Mouse (Mus musculus) liver, embryonic 15.5 days (tissue): ENCODE measurements around the gene Apbb2. TPM values are rescaled to one million over a fixed set of nuclear protein-coding genes. Genes with fewer than 3 reads are reported as not detected.

Experiments
- ATAC-seq: fragments of 200-750 bp; cut with Nextera tagmentation; 2 replicates; pipeline ENCODE4 v1.8.0; 2017; ENCODE audit warnings: moderate number of reproducible peaks, mild to moderate bottlenecking, moderate library complexity; ENCODE audit not compliant: insufficient read depth
- H3K27ac ChIP-seq: fragments of 300-500 bp; sonication (generic); replicated peaks from 2 replicates; pipeline ENCODE4 v1.5.1; 2015; ENCODE audit warnings: mild to moderate bottlenecking, inconsistent platforms
- H3K27me3 ChIP-seq: fragments of 300-500 bp; sonication (generic); 2 replicates; pipeline ENCODE4 v1.6.1; 2015; ENCODE audit warnings: mild to moderate bottlenecking, inconsistent platforms
- H3K36me3 ChIP-seq: fragments of 300-500 bp; sonication (generic); replicated peaks from 2 replicates; pipeline ENCODE4 v1.6.1; 2015; ENCODE audit warnings: moderate library complexity, mild to moderate bottlenecking, inconsistent platforms
- H3K4me1 ChIP-seq: fragments of 300-500 bp; sonication (generic); replicated peaks from 2 replicates; pipeline ENCODE4 v1.6.1; 2015; ENCODE audit warnings: inconsistent platforms
- H3K4me2 ChIP-seq: fragments of 300-500 bp; sonication (generic); 2 replicates; pipeline ENCODE4 v1.6.1; 2015; ENCODE audit warnings: moderate library complexity, mild to moderate bottlenecking, inconsistent platforms
- H3K4me3 ChIP-seq: fragments of 300-500 bp; sonication (generic); replicated peaks from 2 replicates; pipeline ENCODE4 v1.5.1; 2015; ENCODE audit warnings: mild to moderate bottlenecking, inconsistent platforms
- H3K9ac ChIP-seq: fragments of 300-500 bp; sonication (generic); 2 replicates; pipeline ENCODE4 v1.6.1; 2015; ENCODE audit warnings: moderate library complexity, mild to moderate bottlenecking, inconsistent platforms
- H3K9me3 ChIP-seq: fragments of 300-500 bp; sonication (generic); replicated peaks from 2 replicates; pipeline ENCODE4 v1.6.1; 2016; ENCODE audit warnings: inconsistent platforms
- WGBS: fragments of 180-500 bp; shearing (Covaris S2); methylation state at CpG from one replicate; pipeline ENCODE4 v1.1.7; 2015; ENCODE audit warnings: mixed read lengths; ENCODE audit not compliant: insufficient replicate concordance; 5-methylcytosine and 5-hydroxymethylcytosine counted together
- polyA plus RNA-seq: library from polyadenylated mRNA; unstranded; fragments of >200 nt; fragmentation: Nextera tagmentation; extraction: Ambion mirVana; gene quantifications from 2 replicates; pipeline ENCODE4 v1.2.1, GENCODE M21; 2015

The Apbb2 gene
- polyA plus RNA-seq, 1 experiment from 2014 or later = 4.8 TPM

GRCm38 (mm10) chr5:66319827-66320404 is 298.7 kb downstream of the Apbb2 start:
- H3K27ac ChIP-seq = no peak overlapping the region
- no peak overlapping the region for H3K9ac ChIP-seq
- no peaks in the 10 kb centered on the region for H3K4me1 ChIP-seq
- H3K4me3 ChIP-seq = no peak overlapping the region
- no peaks in the 10 kb centered on the region for H3K27me3 ChIP-seq
- WGBS = 68% methylated on average over 14 of the region's 14 CpGs
- no peak overlapping the region for H3K4me2 ChIP-seq
- H3K9me3 ChIP-seq = no peaks in the 10 kb centered on the region
- H3K36me3 ChIP-seq = no peaks in the 10 kb centered on the region
- no peak for ATAC-seq

- Histone ChIP-seq H3K27me3 (no peaks in the 10 kb centered on the region), H3K4me1 (no peaks in the 10 kb centered on the region), H3K9me3 (no peaks in the 10 kb centered on the region), H3K36me3 (no peaks in the 10 kb centered on the region), H3K4me2 (no peak overlapping the region), H3K27ac (no peak overlapping the region), H3K4me3 (no peak overlapping the region), H3K9ac (no peak overlapping the region)
- no peak for ATAC-seq
- WGBS = 43% methylated on average over 6 of the region's 6 CpGs
These were observed 299.2 kb downstream of the Apbb2 start for GRCm38 (mm10) chr5:66319341-66319740.

- no peak overlapping the region for H3K4me3 ChIP-seq
- H3K36me3 ChIP-seq = no peaks in the 10 kb centered on the region
- H3K27me3 ChIP-seq = no peaks in the 10 kb centered on the region
- H3K4me2 ChIP-seq = no peak overlapping the region
- no peaks in the 10 kb centered on the region for H3K9me3 ChIP-seq
- no peak overlapping the region for H3K27ac ChIP-seq
- ATAC-seq = no peak
- no peaks in the 10 kb centered on the region for H3K4me1 ChIP-seq
- no peak overlapping the region for H3K9ac ChIP-seq
- 53% methylated on average over 5 of the region's 5 CpGs for WGBS
These were observed 302.8 kb downstream of the Apbb2 start for GRCm38 (mm10) chr5:66315791-66316190.

- Histone ChIP-seq H3K4me3 (no peak overlapping the region), H3K4me2 (no peak overlapping the region), H3K27ac (no peak overlapping the region), H3K9me3 (no peaks in the 10 kb centered on the region), H3K9ac (no peak overlapping the region), H3K27me3 (no peaks in the 10 kb centered on the region), H3K36me3 (no peaks in the 10 kb centered on the region), H3K4me1 (no peaks in the 10 kb centered on the region)
- no peak for ATAC-seq
- 84% methylated on average over 11 of the region's 11 CpGs for WGBS
These were observed 307.8 kb downstream of the Apbb2 start for GRCm38 (mm10) chr5:66310806-66311205.

- no peak for ATAC-seq
- WGBS = 63% methylated on average over 9 of the region's 9 CpGs
These were observed 308.3 kb downstream of the Apbb2 start for GRCm38 (mm10) chr5:66310328-66310727.

GRCm38 (mm10) chr5:66305511-66305910 is 313.1 kb downstream of the Apbb2 start:
- H3K36me3 ChIP-seq = no peaks in the 10 kb centered on the region
- 74% methylated on average over 8 of the region's 8 CpGs for WGBS
- H3K9me3 ChIP-seq = no peaks in the 10 kb centered on the region
- H3K9ac ChIP-seq = no peak overlapping the region
- ATAC-seq = no peak
- H3K4me3 ChIP-seq = no peak overlapping the region
- H3K27me3 ChIP-seq = no peaks in the 10 kb centered on the region
- no peak overlapping the region for H3K4me2 ChIP-seq
- no peak overlapping the region for H3K27ac ChIP-seq
- no peaks in the 10 kb centered on the region for H3K4me1 ChIP-seq

More at GRCm38 (mm10) chr5:66310328-66310727, 308.3 kb downstream of the Apbb2 start:
- H3K9ac ChIP-seq = no peak overlapping the region
- H3K4me3 ChIP-seq = no peak overlapping the region
- no peak overlapping the region for H3K4me2 ChIP-seq
- H3K36me3 ChIP-seq = no peaks in the 10 kb centered on the region
- H3K27me3 ChIP-seq = no peaks in the 10 kb centered on the region
- H3K27ac ChIP-seq = no peak overlapping the region
- no peaks in the 10 kb centered on the region for H3K4me1 ChIP-seq
- no peaks in the 10 kb centered on the region for H3K9me3 ChIP-seq

- Histone ChIP-seq H3K27ac (no peak overlapping the region), H3K4me3 (no peak overlapping the region), H3K9ac (no peak overlapping the region), H3K36me3 (no peaks in the 10 kb centered on the region), H3K4me2 (no peak overlapping the region), H3K4me1 (no peaks in the 10 kb centered on the region), H3K9me3 (no peaks in the 10 kb centered on the region), H3K27me3 (no peaks in the 10 kb centered on the region)
- WGBS = 69% methylated on average over 11 of the region's 11 CpGs
- ATAC-seq = no peak
These were observed 314.1 kb downstream of the Apbb2 start for GRCm38 (mm10) chr5:66304300-66305067.

GRCm38 (mm10) chr5:66302873-66303272 is 315.7 kb downstream of the Apbb2 start:
- no peaks in the 10 kb centered on the region for H3K9me3 ChIP-seq
- H3K4me2 ChIP-seq = no peak overlapping the region
- no peaks in the 10 kb centered on the region for H3K36me3 ChIP-seq
- no peaks in the 10 kb centered on the region for H3K27me3 ChIP-seq
- H3K4me1 ChIP-seq = no peaks in the 10 kb centered on the region
- no peak for ATAC-seq
- no peak overlapping the region for H3K27ac ChIP-seq
- H3K4me3 ChIP-seq = no peak overlapping the region
- no peak overlapping the region for H3K9ac ChIP-seq
- 58% methylated on average over 2 of the region's 2 CpGs for WGBS

- no peak overlapping the region for H3K9ac ChIP-seq
- ATAC-seq = no peak
- no peaks in the 10 kb centered on the region for H3K36me3 ChIP-seq
- no peaks in the 10 kb centered on the region for H3K9me3 ChIP-seq
- WGBS = 79% methylated on average over 21 of the region's 21 CpGs
- no peak overlapping the region for H3K4me2 ChIP-seq
- no peak overlapping the region for H3K27ac ChIP-seq
- no peak overlapping the region for H3K4me3 ChIP-seq
- no peaks in the 10 kb centered on the region for H3K27me3 ChIP-seq
- no peaks in the 10 kb centered on the region for H3K4me1 ChIP-seq
These were observed 316.3 kb downstream of the Apbb2 start for GRCm38 (mm10) chr5:66302085-66302815.

- Histone ChIP-seq H3K27me3 (no peaks in the 10 kb centered on the region), H3K9ac (no peak overlapping the region), H3K27ac (no peak overlapping the region), H3K4me3 (no peak overlapping the region), H3K9me3 (no peaks in the 10 kb centered on the region), H3K36me3 (no peaks in the 10 kb centered on the region), H3K4me2 (no peak overlapping the region), H3K4me1 (no peaks in the 10 kb centered on the region)
- ATAC-seq = no peak
- 80% methylated on average over 13 of the region's 13 CpGs for WGBS
These were observed 318.0 kb downstream of the Apbb2 start for GRCm38 (mm10) chr5:66300576-66300975.

GRCm38 (mm10) chr5:66298856-66299255 is 319.7 kb downstream of the Apbb2 start:
- no peaks in the 10 kb centered on the region for H3K4me1 ChIP-seq
- H3K27me3 ChIP-seq = no peaks in the 10 kb centered on the region
- no peak overlapping the region for H3K4me3 ChIP-seq
- no peaks in the 10 kb centered on the region for H3K36me3 ChIP-seq
- H3K4me2 ChIP-seq = no peak overlapping the region
- no peak overlapping the region for H3K27ac ChIP-seq
- no peaks in the 10 kb centered on the region for H3K9me3 ChIP-seq
- no peak overlapping the region for H3K9ac ChIP-seq
- 70% methylated on average over 6 of the region's 6 CpGs for WGBS
- no peak for ATAC-seq
